Mouse (Mus musculus) hindbrain, embryonic 12.5 days (tissue): Measurements from ENCODE around the gene Dlgap4. TPM values are rescaled to one million over a fixed set of nuclear protein-coding genes. Genes with fewer than 3 reads are reported as not detected.

ENCODE experiments used
- ATAC-seq: fragments of 200-750 bp; cut with Nextera tagmentation; 2 replicates; pipeline ENCODE4 v1.8.0; 2017; ENCODE audit warnings: moderate TSS enrichment; ENCODE audit not compliant: low FRiP score
- H3K27ac ChIP-seq: fragments of 300-500 bp; sonication (generic); 2 replicates; pipeline ENCODE4 v1.5.1; 2016; ENCODE audit warnings: mild to moderate bottlenecking
- H3K27me3 ChIP-seq: fragments of 300-500 bp; sonication (generic); 2 replicates; pipeline ENCODE4 v1.6.1; 2016; ENCODE audit warnings: mild to moderate bottlenecking
- H3K36me3 ChIP-seq: fragments of 300-500 bp; sonication (generic); 2 replicates; pipeline ENCODE4 v1.6.1; 2016; ENCODE audit warnings: mild to moderate bottlenecking
- H3K4me1 ChIP-seq: fragments of 300-500 bp; sonication (generic); 2 replicates; pipeline ENCODE4 v1.6.1; 2016
- H3K4me2 ChIP-seq: fragments of 300-500 bp; sonication (generic); replicated peaks from 2 replicates; pipeline ENCODE4 v1.6.1; 2016; ENCODE audit warnings: mild to moderate bottlenecking
- H3K4me3 ChIP-seq: fragments of 300-500 bp; sonication (generic); 2 replicates; pipeline ENCODE4 v1.5.1; 2016; ENCODE audit warnings: mild to moderate bottlenecking
- H3K9ac ChIP-seq: fragments of 300-500 bp; sonication (generic); 2 replicates; pipeline ENCODE4 v1.6.1; 2016; ENCODE audit warnings: mild to moderate bottlenecking, moderate library complexity
- H3K9me3 ChIP-seq: fragments of 300-500 bp; sonication (generic); replicated peaks from 2 replicates; pipeline ENCODE4 v1.6.1; 2016; ENCODE audit warnings: mild to moderate bottlenecking
- WGBS: fragments of 180-500 bp; shearing (Covaris S2); methylation state at CpG from one replicate; pipeline ENCODE4 v1.1.7; 2016; 5-methylcytosine and 5-hydroxymethylcytosine counted together
- polyA plus RNA-seq: library from polyadenylated mRNA; unstranded; fragments of >200 nt; fragmentation: Nextera tagmentation; extraction: Ambion mirVana; gene quantifications from 2 replicates; pipeline ENCODE4 v1.2.1, GENCODE M21; 2016

Dlgap4 gene
- polyA plus RNA-seq, 1 experiment from 2014 or later, result 202 TPM

DNA sequence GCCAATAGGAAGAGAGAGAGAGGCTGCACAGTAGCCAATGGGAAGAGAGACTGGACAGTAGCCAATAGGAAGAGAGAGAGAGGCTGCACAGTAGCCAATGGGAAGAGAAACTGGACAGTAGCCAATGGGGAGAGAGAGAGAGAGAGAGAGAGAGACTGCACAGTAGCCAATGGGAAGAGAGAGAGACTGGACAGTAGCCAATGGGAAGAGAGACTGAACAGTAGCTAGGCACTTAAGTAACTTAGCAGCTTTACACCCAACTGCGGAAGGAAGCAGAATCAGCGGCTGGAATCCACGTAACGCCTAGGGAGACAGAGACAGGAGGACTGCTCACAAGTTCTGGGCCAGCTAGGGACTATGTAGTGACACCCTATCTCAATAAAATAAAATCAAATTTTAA, 191.1 kb downstream of the Dlgap4 start:
- Histone ChIP-seq H3K4me2 (no peak overlapping the region), H3K27ac (no peak overlapping the region), H3K36me3 (no peaks in the 10 kb centered on the region), H3K9me3 (no peaks in the 10 kb centered on the region), H3K27me3 (no peaks in the 10 kb centered on the region), H3K9ac (no peak overlapping the region), H3K4me3 (no peak overlapping the region), H3K4me1 (no peaks in the 10 kb centered on the region)
- WGBS, result 90% methylated on average over 4 of the region's 4 CpGs
- ATAC-seq, result no peak

DNA sequence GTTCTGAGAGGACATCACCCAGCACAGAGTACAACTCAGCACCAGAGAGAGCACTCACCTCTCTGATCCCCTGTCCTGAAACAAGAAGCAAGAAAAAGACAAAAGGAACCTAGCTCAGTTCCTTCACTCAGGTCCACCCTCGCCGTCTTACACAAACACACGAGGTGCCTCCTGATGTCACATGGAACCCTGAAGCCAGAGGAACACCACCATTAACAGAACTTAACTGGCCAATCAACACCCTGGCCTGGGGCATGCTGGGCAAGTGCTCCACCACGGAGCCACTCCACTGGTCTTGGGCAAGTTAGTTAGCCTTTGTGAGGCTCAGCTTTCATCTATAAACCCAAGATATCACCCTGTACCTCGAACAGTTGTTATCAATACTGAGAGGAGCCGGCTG, 193.4 kb downstream of the Dlgap4 start:
- H3K27me3 ChIP-seq, result no peaks in the 10 kb centered on the region
- no peak overlapping the region for H3K4me2 ChIP-seq
- no peak overlapping the region for H3K4me3 ChIP-seq
- no peaks in the 10 kb centered on the region for H3K36me3 ChIP-seq
- no peak for ATAC-seq
- no peaks in the 10 kb centered on the region for H3K9me3 ChIP-seq
- H3K4me1 ChIP-seq, result no peaks in the 10 kb centered on the region
- WGBS, result 74% methylated on average over 6 of the region's 6 CpGs
- no peak overlapping the region for H3K27ac ChIP-seq
- H3K9ac ChIP-seq, result no peak overlapping the region

DNA sequence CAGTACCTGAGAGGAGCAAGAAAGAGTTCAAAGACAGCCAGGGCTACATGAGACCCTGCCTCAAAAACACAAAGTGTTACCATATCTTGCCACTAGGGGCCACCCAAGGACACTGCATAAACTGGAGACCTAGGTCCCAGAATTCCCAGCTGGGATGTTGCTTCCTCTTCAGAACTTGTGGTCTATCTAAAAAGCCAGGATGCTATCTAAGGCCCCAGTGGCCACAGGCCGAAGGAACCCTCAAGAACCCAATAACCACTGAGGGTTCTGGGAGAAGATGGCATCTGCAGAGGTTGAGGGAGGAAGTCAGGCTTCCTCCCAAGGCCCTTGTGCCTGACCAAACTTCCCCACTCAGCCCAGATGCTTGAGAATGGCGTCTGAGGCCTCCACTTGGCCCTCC, 196.1 kb downstream of the Dlgap4 start:
- no peak overlapping the region for H3K4me2 ChIP-seq
- H3K9me3 ChIP-seq, result no peaks in the 10 kb centered on the region
- peaks cover 9% of the 10 kb centered on the region for H3K4me1 ChIP-seq
- H3K27ac ChIP-seq, result no peak overlapping the region
- H3K4me3 ChIP-seq, result no peak overlapping the region
- no peak overlapping the region for H3K9ac ChIP-seq
- ATAC-seq, result no peak
- H3K36me3 ChIP-seq, result no peaks in the 10 kb centered on the region
- 71% methylated on average over 2 of the region's 2 CpGs for WGBS
- no peaks in the 10 kb centered on the region for H3K27me3 ChIP-seq

DNA sequence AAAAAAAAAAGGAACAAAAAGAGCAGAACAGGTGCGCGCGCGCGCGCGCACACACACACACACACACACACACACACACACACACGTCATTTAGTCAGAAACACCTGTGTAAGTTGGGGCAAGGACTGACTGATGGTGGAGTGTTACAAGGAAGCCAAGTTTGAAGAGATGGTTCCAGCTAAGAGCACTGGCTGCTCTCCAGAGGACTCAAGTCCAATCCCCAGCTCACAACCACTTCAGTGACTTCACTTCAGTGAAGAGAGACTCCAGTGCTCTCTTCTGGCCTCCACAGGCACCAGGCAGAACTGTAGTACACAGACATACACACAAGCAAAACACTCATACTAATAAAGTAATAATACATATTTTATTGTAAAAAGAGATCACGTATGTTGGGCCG, 197.2 kb downstream of the Dlgap4 start:
- H3K9ac ChIP-seq, result no peak overlapping the region
- H3K4me3 ChIP-seq, result no peak overlapping the region
- no peaks in the 10 kb centered on the region for H3K9me3 ChIP-seq
- no peak overlapping the region for H3K27ac ChIP-seq
- 96% methylated on average over 10 of the region's 10 CpGs for WGBS
- no peak overlapping the region for H3K4me2 ChIP-seq
- ATAC-seq, result no peak
- peaks cover 12% of the 10 kb centered on the region for H3K4me1 ChIP-seq
- no peaks in the 10 kb centered on the region for H3K27me3 ChIP-seq
- H3K36me3 ChIP-seq, result no peaks in the 10 kb centered on the region

DNA sequence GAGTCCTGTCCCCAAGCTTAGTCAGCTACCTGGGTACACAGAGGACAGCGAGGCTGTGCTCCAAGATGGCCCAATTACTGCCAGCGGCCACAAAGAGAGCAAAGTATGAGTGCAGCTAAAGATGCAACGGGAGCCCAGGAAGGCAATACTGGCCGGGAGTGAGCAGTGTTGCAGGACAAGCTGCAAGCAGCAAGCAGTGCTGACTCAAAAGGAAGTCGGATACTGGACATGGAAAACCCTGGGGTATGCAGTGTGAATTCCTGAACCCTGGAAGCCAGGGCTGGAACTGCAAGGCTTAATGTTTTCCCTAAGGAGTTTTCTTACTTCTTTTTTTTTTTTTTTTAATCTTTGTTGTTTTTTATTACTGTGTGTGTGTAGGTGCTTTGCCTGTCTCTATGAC, 198.1 kb downstream of the Dlgap4 start:
- Histone ChIP-seq H3K27me3 (no peaks in the 10 kb centered on the region), H3K4me3 (no peak overlapping the region), H3K9ac (no peak overlapping the region), H3K36me3 (no peaks in the 10 kb centered on the region), H3K4me2 (no peak overlapping the region), H3K4me1 (peaks cover 12% of the 10 kb centered on the region), H3K9me3 (no peaks in the 10 kb centered on the region), H3K27ac (no peak overlapping the region)
- no peak for ATAC-seq
- 68% methylated on average over 5 of the region's 5 CpGs for WGBS

Other genes starting within 250 kb of the Dlgap4 start
- gene Epb41l1, start 192.8 kb upstream of the Dlgap4 start, polyA plus RNA-seq, result 6.1 and 7.1 TPM in 2 replicates
- 43.6 and 48.9 TPM in 2 replicates for gene Aar2, start 66.1 kb upstream of the Dlgap4 start, polyA plus RNA-seq
- gene Myl9, start 161.7 kb downstream of the Dlgap4 start, polyA plus RNA-seq, result 122 and 144 TPM in 2 replicates
- 60.1 and 64.4 TPM in 2 replicates for gene Tgif2, start 226.3 kb downstream of the Dlgap4 start, polyA plus RNA-seq
- gene 4930518I15Rik, start 244.2 kb downstream of the Dlgap4 start, polyA plus RNA-seq, result 10.0 and 10.7 TPM in 2 replicates
- gene Rab5if, start 249.4 kb downstream of the Dlgap4 start, polyA plus RNA-seq, result 170 and 175 TPM in 2 replicates